Mouse (Mus musculus) embryonic facial prominence, embryonic 12.5 days (tissue): ENCODE results near the gene Rreb1. TPM values are rescaled to one million over a fixed set of nuclear protein-coding genes. Genes with fewer than 3 reads are reported as not detected.

Source experiments
- ATAC-seq: fragments of 200-750 bp; cut with Nextera tagmentation; 2 replicates; pipeline ENCODE4 v1.8.0; 2017; ENCODE audit not compliant: insufficient number of reproducible peaks, insufficient read depth, low FRiP score, low TSS enrichment
- H3K27ac ChIP-seq: fragments of 300-500 bp; sonication (generic); 2 replicates; pipeline ENCODE4 v1.5.1; 2016; ENCODE audit warnings: mild to moderate bottlenecking
- H3K27me3 ChIP-seq: fragments of 300-500 bp; sonication (generic); 2 replicates; pipeline ENCODE4 v1.6.1; 2016; ENCODE audit warnings: mild to moderate bottlenecking, moderate library complexity
- H3K36me3 ChIP-seq: fragments of 300-500 bp; sonication (generic); 2 replicates; pipeline ENCODE4 v1.6.1; 2016; ENCODE audit warnings: mild to moderate bottlenecking
- H3K4me1 ChIP-seq: fragments of 300-500 bp; sonication (generic); 2 replicates; pipeline ENCODE4 v1.6.1; 2016
- H3K4me2 ChIP-seq: fragments of 300-500 bp; sonication (generic); replicated peaks from 2 replicates; pipeline ENCODE4 v1.6.1; 2016; ENCODE audit warnings: mild to moderate bottlenecking, moderate library complexity
- H3K4me3 ChIP-seq: fragments of 300-500 bp; sonication (generic); 2 replicates; pipeline ENCODE4 v1.5.1; 2016; ENCODE audit warnings: mild to moderate bottlenecking
- H3K9ac ChIP-seq: fragments of 300-500 bp; sonication (generic); 2 replicates; pipeline ENCODE4 v1.6.1; 2016; ENCODE audit warnings: mild to moderate bottlenecking, moderate library complexity
- H3K9me3 ChIP-seq: fragments of 300-500 bp; sonication (generic); 2 replicates; pipeline ENCODE4 v1.6.1; 2016; ENCODE audit warnings: mild to moderate bottlenecking, moderate library complexity
- WGBS: fragments of 180-500 bp; shearing (Covaris S2); methylation state at CpG from one replicate; pipeline ENCODE4 v1.1.7; 2016; 5-methylcytosine and 5-hydroxymethylcytosine counted together
- polyA plus RNA-seq: library from polyadenylated mRNA; unstranded; fragments of >200 nt; fragmentation: Nextera tagmentation; extraction: Ambion mirVana; gene quantifications from 2 replicates; pipeline ENCODE4 v1.2.1, GENCODE M21; 2016

Gene Rreb1
- polyA plus RNA-seq, 1 experiment from 2014 or later = 10.1 TPM

- Histone ChIP-seq H3K9me3 (no peaks in the 10 kb centered on the region), H3K36me3 (peaks cover 32% of the 10 kb centered on the region), H3K4me3 (no peak overlapping the region), H3K27me3 (no peaks in the 10 kb centered on the region), H3K9ac (no peak overlapping the region), H3K4me2 (no peak overlapping the region), H3K4me1 (0 out of 2 replicates have a peak, but pooled peaks cover 4% of the 10 kb centered on the region), H3K27ac (no peak overlapping the region)
- 81% methylated on average over 6 of the region's 6 CpGs for WGBS
- ATAC-seq = no peak
These were observed 133.8 kb downstream of the Rreb1 start for GRCm38 (mm10) chr13:37912011-37912410.

GRCm38 (mm10) chr13:37912591-37913467, 134.6 kb downstream of the Rreb1 start:
- Histone ChIP-seq H3K9me3 (no peaks in the 10 kb centered on the region), H3K4me3 (no peak overlapping the region), H3K4me2 (no peak overlapping the region), H3K4me1 (0 out of 2 replicates have a peak, but pooled peaks cover 4% of the 10 kb centered on the region), H3K36me3 (peaks cover 37% of the 10 kb centered on the region), H3K27ac (no peak overlapping the region), H3K27me3 (no peaks in the 10 kb centered on the region), H3K9ac (no peak overlapping the region)
- ATAC-seq = no peak
- WGBS = 57% methylated on average over 12 of the region's 12 CpGs

GRCm38 (mm10) chr13:37913963-37914362, 135.8 kb downstream of the Rreb1 start:
- peaks cover 34% of the 10 kb centered on the region for H3K36me3 ChIP-seq
- no peak for ATAC-seq
- WGBS = 71% methylated on average over 3 of the region's 3 CpGs
- no peak overlapping the region for H3K9ac ChIP-seq
- no peak overlapping the region for H3K27ac ChIP-seq
- H3K4me2 ChIP-seq = no peak overlapping the region
- H3K9me3 ChIP-seq = no peaks in the 10 kb centered on the region
- no peaks in the 10 kb centered on the region for H3K27me3 ChIP-seq
- H3K4me1 ChIP-seq = 0 out of 2 replicates have a peak, but pooled peaks cover 10% of the 10 kb centered on the region
- no peak overlapping the region for H3K4me3 ChIP-seq

GRCm38 (mm10) chr13:37918336-37919261, 140.4 kb downstream of the Rreb1 start:
- Histone ChIP-seq H3K9me3 (no peaks in the 10 kb centered on the region), H3K4me2 (no peak overlapping the region), H3K36me3 (peaks cover 25% of the 10 kb centered on the region), H3K9ac (0 out of 2 replicates have a peak overlapping the region, but pooled peaks have one; percentile 4), H3K27ac (0 out of 2 replicates have a peak overlapping the region, but pooled peaks have one; percentile 24), H3K4me3 (no peak overlapping the region), H3K4me1 (0 out of 2 replicates have a peak, but pooled peaks cover 10% of the 10 kb centered on the region), H3K27me3 (no peaks in the 10 kb centered on the region)
- WGBS = 79% methylated on average over 15 of the region's 15 CpGs
- ATAC-seq = no peak

GRCm38 (mm10) chr13:37919711-37920277, 141.6 kb downstream of the Rreb1 start:
- Histone ChIP-seq H3K9ac (no peak overlapping the region), H3K4me2 (no peak overlapping the region), H3K27ac (no peak overlapping the region), H3K4me3 (no peak overlapping the region), H3K9me3 (no peaks in the 10 kb centered on the region), H3K36me3 (peaks cover 25% of the 10 kb centered on the region), H3K4me1 (peaks cover 10% of the 10 kb centered on the region; the same call in 1 of the 2 replicates), H3K27me3 (no peaks in the 10 kb centered on the region)
- no peak for ATAC-seq
- whole genome bisulfite sequencing = 87% methylated on average over 3 of the region's 3 CpGs

GRCm38 (mm10) chr13:37920727-37921126, 142.5 kb downstream of the Rreb1 start:
- Histone ChIP-seq H3K27me3 (no peaks in the 10 kb centered on the region), H3K9me3 (no peaks in the 10 kb centered on the region), H3K4me1 (peaks cover 10% of the 10 kb centered on the region; the same call in 1 of the 2 replicates), H3K9ac (no peak overlapping the region; the same call in 1 of the 2 replicates), H3K36me3 (peaks cover 23% of the 10 kb centered on the region), H3K27ac (no peak overlapping the region), H3K4me3 (no peak overlapping the region), H3K4me2 (no peak overlapping the region)
- ATAC-seq = no peak
- 57% methylated on average over 2 of the region's 2 CpGs for WGBS

GRCm38 (mm10) chr13:37923091-37923490, 144.9 kb downstream of the Rreb1 start:
- no peak overlapping the region for H3K4me2 ChIP-seq
- no peaks in the 10 kb centered on the region for H3K9me3 ChIP-seq
- peaks cover 5% of the 10 kb centered on the region; the same call in 1 of the 2 replicates for H3K36me3 ChIP-seq
- H3K4me1 ChIP-seq = peaks cover 10% of the 10 kb centered on the region; the same call in 1 of the 2 replicates
- H3K27me3 ChIP-seq = no peaks in the 10 kb centered on the region
- H3K9ac ChIP-seq = no peak overlapping the region
- H3K27ac ChIP-seq = no peak overlapping the region
- H3K4me3 ChIP-seq = no peak overlapping the region
- ATAC-seq = no peak
- 89% methylated on average over 4 of the region's 4 CpGs for whole genome bisulfite sequencing

- Histone ChIP-seq H3K27ac (no peak overlapping the region), H3K36me3 (peaks cover 9% of the 10 kb centered on the region; the same call in 1 of the 2 replicates), H3K27me3 (no peaks in the 10 kb centered on the region), H3K9ac (no peak overlapping the region), H3K4me3 (no peak overlapping the region), H3K4me2 (no peak overlapping the region), H3K9me3 (no peaks in the 10 kb centered on the region), H3K4me1 (peaks cover 4% of the 10 kb centered on the region; the same call in 1 of the 2 replicates)
- no peak for ATAC-seq
- WGBS = 86% methylated on average over 10 of the region's 10 CpGs
These were observed 145.7 kb downstream of the Rreb1 start for GRCm38 (mm10) chr13:37923643-37924460.

- Histone ChIP-seq H3K4me3 (no peak overlapping the region), H3K27ac (no peak overlapping the region), H3K9me3 (no peaks in the 10 kb centered on the region), H3K4me2 (no peak overlapping the region), H3K9ac (no peak overlapping the region), H3K36me3 (peaks cover 16% of the 10 kb centered on the region), H3K4me1 (no peaks in the 10 kb centered on the region; the same call in 1 of the 2 replicates), H3K27me3 (no peaks in the 10 kb centered on the region)
- WGBS = 82% methylated on average over 4 of the region's 4 CpGs
- no peak for ATAC-seq
These were observed 146.3 kb downstream of the Rreb1 start for GRCm38 (mm10) chr13:37924461-37924948.

GRCm38 (mm10) chr13:37926394-37926793, 148.2 kb downstream of the Rreb1 start:
- H3K9ac ChIP-seq = no peak overlapping the region
- no peak overlapping the region for H3K4me2 ChIP-seq
- H3K27ac ChIP-seq = no peak overlapping the region
- no peak overlapping the region for H3K4me3 ChIP-seq
- 91% methylated on average over 3 of the region's 3 CpGs for WGBS
- ATAC-seq = no peak
- peaks cover 35% of the 10 kb centered on the region for H3K36me3 ChIP-seq
- no peaks in the 10 kb centered on the region for H3K27me3 ChIP-seq
- no peaks in the 10 kb centered on the region; the same call in 1 of the 2 replicates for H3K4me1 ChIP-seq
- no peaks in the 10 kb centered on the region for H3K9me3 ChIP-seq
